Mouse (Mus musculus): ENCODE results near the gene Atp6v1f. TPM values are rescaled to one million over a fixed set of nuclear protein-coding genes. Genes with fewer than 3 reads are reported as not detected.

Atp6v1f gene
- 114 TPM for polyA plus RNA-seq (2014; fragmentation: Illumina TruSeq; extraction: RNeasy Lipid Tissue Mini Kit (QIAGEN cat#74804); ENCODE audit: low read depth, low replicate concordance)

DNA sequence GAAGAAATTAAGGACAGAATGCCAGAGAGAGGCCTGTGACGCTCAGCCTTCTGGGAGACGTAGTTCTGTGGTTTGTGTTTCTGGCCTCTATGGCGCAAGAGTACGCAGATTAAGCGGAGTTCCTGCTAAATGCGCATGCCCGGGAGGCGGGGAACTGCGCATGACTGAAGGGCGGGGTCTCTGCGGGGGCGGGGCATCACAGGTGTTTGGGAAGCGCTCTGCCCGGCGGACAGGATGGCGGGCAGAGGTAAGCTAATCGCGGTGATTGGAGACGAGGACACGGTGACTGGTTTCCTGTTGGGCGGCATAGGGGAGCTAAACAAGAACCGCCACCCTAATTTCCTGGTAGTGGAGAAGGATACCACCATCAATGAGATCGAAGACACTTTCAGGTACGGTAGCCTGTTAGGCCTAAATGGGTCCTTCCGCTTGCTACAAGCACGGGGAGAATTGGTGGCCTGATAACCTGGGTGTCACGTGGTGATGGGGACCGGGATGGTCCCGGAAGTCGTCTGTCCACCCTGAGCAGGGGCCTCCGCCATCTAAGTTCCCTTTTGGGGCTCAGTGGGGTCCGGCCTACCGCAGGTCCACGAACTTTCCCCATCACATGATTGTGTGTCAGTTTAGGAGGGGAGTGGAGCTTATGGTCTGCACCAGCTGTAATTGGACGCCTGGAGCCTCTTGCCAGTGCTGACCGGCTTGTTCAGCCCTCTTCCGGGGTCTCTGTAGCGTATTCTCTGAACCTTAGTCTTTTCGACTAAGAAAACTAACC is at the start of gene Atp6v1f:
Gene Atp6v1f, plus strand, starts transcription at position 136 of the 772 bp plus-strand sequence.

GRCm38 (mm10) chr6:29433038-29433803 is 34.3 kb upstream of the Atp6v1f start, which contains the start of gene Flnc:
Gene Flnc, plus strand, starts transcription at chr6:29433256.

DNA sequence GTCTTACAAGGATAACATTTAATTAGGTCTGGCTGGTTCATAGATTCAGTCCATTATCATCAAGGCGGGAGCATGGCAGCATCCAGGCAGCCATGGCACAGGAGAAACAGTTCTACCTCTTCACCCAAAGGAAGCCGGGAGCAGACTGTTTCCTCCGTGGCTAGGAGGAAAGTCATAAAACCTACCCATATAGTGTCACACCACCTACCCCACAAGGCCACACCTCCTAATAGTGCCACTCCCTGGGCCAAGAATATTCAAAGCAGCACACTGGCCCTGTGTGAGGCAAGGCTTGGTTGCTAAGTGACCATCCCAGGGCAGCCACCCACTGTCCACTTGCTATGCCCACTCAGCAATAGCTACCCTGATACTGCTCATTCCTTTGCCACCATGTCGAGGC is 3.6 kb downstream of the Atp6v1f start, which contains the start of gene Atp6v1fnb:
Gene Atp6v1fnb, plus strand, starts transcription at position 301 of the 400 bp plus-strand sequence.

GRCm38 (mm10) chr6:29507447-29508309 is 40.2 kb downstream of the Atp6v1f start, which contains the start of gene Kcp:
Gene Kcp, minus strand, starts transcription at chr6:29507952.

Other genes starting within 250 kb of the Atp6v1f start
- 9.1 TPM for gene Hilpda, start 195.2 kb upstream of the Atp6v1f start, polyA plus RNA-seq (2014; fragmentation: Illumina TruSeq; extraction: RNeasy Lipid Tissue Mini Kit (QIAGEN cat#74804); ENCODE audit: low read depth, low replicate concordance)
- gene Fam71f2, start 188.1 kb upstream of the Atp6v1f start, polyA plus RNA-seq (2014; fragmentation: Illumina TruSeq; extraction: RNeasy Lipid Tissue Mini Kit (QIAGEN cat#74804); ENCODE audit: low read depth, low replicate concordance): not detected
- not detected for gene Fam71f1, start 148.6 kb upstream of the Atp6v1f start, polyA plus RNA-seq (2014; fragmentation: Illumina TruSeq; extraction: RNeasy Lipid Tissue Mini Kit (QIAGEN cat#74804); ENCODE audit: low read depth, low replicate concordance)
- 259 TPM for gene Calu, start 119.6 kb upstream of the Atp6v1f start, polyA plus RNA-seq (2014; fragmentation: Illumina TruSeq; extraction: RNeasy Lipid Tissue Mini Kit (QIAGEN cat#74804); ENCODE audit: low read depth, low replicate concordance)
- not detected for gene Opn1sw, start 79.2 kb upstream of the Atp6v1f start, polyA plus RNA-seq (2014; fragmentation: Illumina TruSeq; extraction: RNeasy Lipid Tissue Mini Kit (QIAGEN cat#74804); ENCODE audit: low read depth, low replicate concordance)
- gene Ccdc136, start 71.4 kb upstream of the Atp6v1f start, polyA plus RNA-seq (2014; fragmentation: Illumina TruSeq; extraction: RNeasy Lipid Tissue Mini Kit (QIAGEN cat#74804); ENCODE audit: low read depth, low replicate concordance): 1.5 TPM
- 97.5 TPM for gene Flnc, start 34.5 kb upstream of the Atp6v1f start, polyA plus RNA-seq (2014; fragmentation: Illumina TruSeq; extraction: RNeasy Lipid Tissue Mini Kit (QIAGEN cat#74804); ENCODE audit: low read depth, low replicate concordance)
- gene Atp6v1fnb, start 3.7 kb downstream of the Atp6v1f start, polyA plus RNA-seq (2014; fragmentation: Illumina TruSeq; extraction: RNeasy Lipid Tissue Mini Kit (QIAGEN cat#74804); ENCODE audit: low read depth, low replicate concordance): not detected
- gene Kcp, start 40.2 kb downstream of the Atp6v1f start, polyA plus RNA-seq (2014; fragmentation: Illumina TruSeq; extraction: RNeasy Lipid Tissue Mini Kit (QIAGEN cat#74804); ENCODE audit: low read depth, low replicate concordance): 4.6 TPM
- 4.4 TPM for gene Irf5, start 58.9 kb downstream of the Atp6v1f start, polyA plus RNA-seq (2014; fragmentation: Illumina TruSeq; extraction: RNeasy Lipid Tissue Mini Kit (QIAGEN cat#74804); ENCODE audit: low read depth, low replicate concordance)
- gene Tnpo3, start 142.2 kb downstream of the Atp6v1f start, polyA plus RNA-seq (2014; fragmentation: Illumina TruSeq; extraction: RNeasy Lipid Tissue Mini Kit (QIAGEN cat#74804); ENCODE audit: low read depth, low replicate concordance): 51.2 TPM
- gene Tspan33, start 226.5 kb downstream of the Atp6v1f start, polyA plus RNA-seq (2014; fragmentation: Illumina TruSeq; extraction: RNeasy Lipid Tissue Mini Kit (QIAGEN cat#74804); ENCODE audit: low read depth, low replicate concordance): 2.7 TPM